ENCODE assay signal across 16 mouse cellular contexts in genomic region chr16:85897854-85898253, GRCm38 (mm10). TPM values are rescaled to one million over a fixed set of nuclear protein-coding genes. Genes with fewer than 3 reads are reported as not detected.
A peak's percentile ranks its signal among the peaks of the same experiment; 100 is the strongest.
DNase-seq lines count a peak whose midpoint lies in the region; ATAC-seq and TF ChIP-seq lines count a peak whose summit lies in the region.
"Had no signal": no experiment of that assay in that cellular context is flagged by ENCODE, and none has a peak within 500 bp of the region (broad histone marks: within the 10 kb centered on the region; RNA-seq: fewer than 3 reads in every experiment).

No protein-coding gene starts in this region.

- 0 out of 4 replicates have a peak overlapping the region, but pooled peaks of 1 of the 2 experiments have one; percentile 12 for H3K27ac ChIP-seq in heart, embryonic 14.5 days (replicated peaks in 1 of 2; ENCODE audit: control insufficient read depth in 1 of 2, insufficient read depth in 1 of 2, low read depth in 2 of 2, low read length in 2 of 2)
- H3K27ac ChIP-seq in lung, embryonic 14.5 days (ENCODE audit: low read depth), result no peak overlapping the region
- H3K27ac ChIP-seq in embryonic fibroblast, embryonic 13.5 days (ENCODE audit: insufficient read depth, low read length), result peak overlapping the region; percentile 48
- H3K27ac ChIP-seq in stomach, embryonic 14.5 days (ENCODE audit: low read length), result no peak overlapping the region
- H3K27ac ChIP-seq: forebrain, embryonic 15.5 days; liver, embryonic 15.5 days had no signal

- WGBS in heart, embryonic 14.5 days, result 87% methylated on average over 3 of the region's 3 CpGs
- 83% methylated on average over 3 of the region's 3 CpGs for WGBS in lung, embryonic 14.5 days
- WGBS in lung, adult 2 months, result 83% methylated on average over 3 of the region's 3 CpGs
- 90% methylated on average over 3 of the region's 3 CpGs for WGBS in stomach, embryonic 14.5 days

- peaks cover 7 to 9% of the 10 kb centered on the region in 2 experiments; a peak in 2 of 4 replicates for H3K4me1 ChIP-seq in heart, embryonic 14.5 days (ENCODE audit: control insufficient read depth in 2 of 2, insufficient read depth in 2 of 2, low read length in 2 of 2)
- peaks cover 9% of the 10 kb centered on the region; the same call in 1 of the 2 replicates for H3K4me1 ChIP-seq in lung, embryonic 14.5 days (ENCODE audit: insufficient read depth)
- H3K4me1 ChIP-seq in lung, adult 2 months (ENCODE audit: control insufficient read depth, insufficient read depth, low read length), result no peaks in the 10 kb centered on the region; the same call in 1 of the 2 replicates
- H3K4me1 ChIP-seq in embryonic fibroblast, embryonic 13.5 days (ENCODE audit: control insufficient read depth, insufficient read depth, low read length), result peaks cover 3% of the 10 kb centered on the region; the same call in 1 of the 2 replicates
- H3K4me1 ChIP-seq in stomach, embryonic 14.5 days (ENCODE audit: control insufficient read depth, insufficient read depth, low read length), result peaks cover 5% of the 10 kb centered on the region; the same call in 1 of the 2 replicates
- H3K4me1 ChIP-seq: liver, embryonic 15.5 days had no signal

- H3K36me3 ChIP-seq in heart, embryonic 14.5 days (ENCODE audit: control insufficient read depth, insufficient read depth, low read length), result no peaks in the 10 kb centered on the region
- H3K36me3 ChIP-seq in lung, embryonic 14.5 days (ENCODE audit: insufficient read depth), result no peaks in the 10 kb centered on the region
- no peaks in the 10 kb centered on the region for H3K36me3 ChIP-seq in stomach, embryonic 14.5 days (ENCODE audit: control insufficient read depth, insufficient read depth, low read length)
- H3K36me3 ChIP-seq: forebrain, embryonic 15.5 days; liver, embryonic 15.5 days had no signal

- DNase-seq in heart, adult 11 months, result no peak
- DNase-seq in lung, embryonic 14.5 days, result no peak
- no peak for DNase-seq in lung, adult 2 months
- DNase-seq in right cerebral cortex, postnatal 25 days, result no peak
- no peak for DNase-seq in thymus, postnatal 10 days (ENCODE audit: low spot score in 2 of 2)
- DNase-seq: cerebellum, adult 18-20 months; kidney, adult 18-20 months; layer of hippocampus, postnatal 36 days; thymus, postnatal 14 days had no signal

- H3K9me3 ChIP-seq in heart, embryonic 14.5 days (ENCODE audit: control insufficient read depth, low read length), result no peaks in the 10 kb centered on the region
- no peaks in the 10 kb centered on the region for H3K9me3 ChIP-seq in lung, embryonic 14.5 days (ENCODE audit: low read depth, low read length)
- no peaks in the 10 kb centered on the region for H3K9me3 ChIP-seq in stomach, embryonic 14.5 days (ENCODE audit: control insufficient read depth, low read depth, low read length)
- H3K9me3 ChIP-seq: forebrain, embryonic 15.5 days; liver, embryonic 15.5 days had no signal

- TF ChIP-seq CTCF in lung, embryonic 14.5 days (IDR thresholded peaks at IDR 0.05; ENCODE audit: low read depth), result no peak
- no peak for TF ChIP-seq CTCF in lung, adult 2 months (IDR thresholded peaks at IDR 0.05; ENCODE audit: insufficient read depth, low read length)
- no peak for TF ChIP-seq CTCF in embryonic fibroblast, embryonic 13.5 days (IDR thresholded peaks at IDR 0.05; ENCODE audit: borderline replicate concordance, insufficient read depth, low read length)

- no peak overlapping the region for H3K9ac ChIP-seq in heart, embryonic 14.5 days (ENCODE audit: low read length)
- no peak overlapping the region for H3K9ac ChIP-seq in lung, embryonic 14.5 days
- no peak overlapping the region for H3K9ac ChIP-seq in stomach, embryonic 14.5 days (replicated peaks; ENCODE audit: low read depth, low read length)
- H3K9ac ChIP-seq: forebrain, embryonic 15.5 days; liver, embryonic 15.5 days had no signal

- H3K4me2 ChIP-seq in heart, embryonic 14.5 days (ENCODE audit: low read length), result peak overlapping the region; percentile 95
- peak overlapping the region; percentile 65 for H3K4me2 ChIP-seq in lung, embryonic 14.5 days
- H3K4me2 ChIP-seq in stomach, embryonic 14.5 days (replicated peaks; ENCODE audit: low read depth, low read length), result peak overlapping the region; percentile 91; the same call in 1 of the 2 replicates
- H3K4me2 ChIP-seq: forebrain, embryonic 15.5 days; liver, embryonic 15.5 days; midbrain, embryonic 11.5 days had no signal

- ATAC-seq in heart, embryonic 14.5 days (ENCODE audit: insufficient number of reproducible peaks, insufficient read depth, low FRiP score, low read depth), result no peak
- ATAC-seq in lung, embryonic 14.5 days (ENCODE audit: insufficient read depth), result no peak
- ATAC-seq in stomach, embryonic 14.5 days (ENCODE audit: insufficient number of reproducible peaks, insufficient read depth, low FRiP score, low read depth), result no peak
- ATAC-seq: forebrain, embryonic 15.5 days had no signal

- no peaks in the 10 kb centered on the region for H3K27me3 ChIP-seq in heart, embryonic 14.5 days (ENCODE audit: control insufficient read depth, insufficient read depth, low read length)
- H3K27me3 ChIP-seq in lung, embryonic 14.5 days (ENCODE audit: insufficient read depth, low read length), result peaks cover 16% of the 10 kb centered on the region; the same call in 1 of the 2 replicates
- H3K27me3 ChIP-seq in stomach, embryonic 14.5 days (ENCODE audit: control insufficient read depth, insufficient read depth, low read length), result no peaks in the 10 kb centered on the region; the same call in 1 of the 2 replicates
- H3K27me3 ChIP-seq: CH12.LX had no signal

- H3K4me3 ChIP-seq in heart, embryonic 14.5 days (ENCODE audit: control insufficient read depth in 1 of 2, insufficient read depth in 1 of 2, low read depth in 1 of 2, low read length in 2 of 2), result peak overlapping the region; percentile 28 to 65; a peak in 3 of 4 replicates
- peak overlapping the region; percentile 48; the same call in 1 of the 2 replicates for H3K4me3 ChIP-seq in lung, embryonic 14.5 days (ENCODE audit: low read depth, low read length)
- H3K4me3 ChIP-seq in lung, adult 2 months (replicated peaks; ENCODE audit: extremely low read depth, low read depth, low read length), result no peak overlapping the region
- peak overlapping the region; percentile 42 for H3K4me3 ChIP-seq in embryonic fibroblast, embryonic 13.5 days (ENCODE audit: insufficient read depth, low read length)
- H3K4me3 ChIP-seq in stomach, embryonic 14.5 days (ENCODE audit: low read depth, low read length), result no peak overlapping the region
- H3K4me3 ChIP-seq: forebrain, embryonic 15.5 days; liver, embryonic 15.5 days had no signal

- no peak for TF ChIP-seq POLR2A in lung, adult 2 months (IDR thresholded peaks at IDR 0.05; ENCODE audit: borderline replicate concordance, extremely low read depth, low read depth, low read length)
- TF ChIP-seq POLR2A in embryonic fibroblast, embryonic 13.5 days (IDR thresholded peaks at IDR 0.05; ENCODE audit: low read depth, low read length), result 0 out of 2 replicates have a peak, but pooled peaks have one; percentile 33

RNA-seq across cellular contexts. Expression of gene Adamts5, which starts 3.8 kb away (rescaled TPM):
- polyA plus RNA-seq in heart, embryonic 14.5 days (2014; fragmentation: Nextera tagmentation; extraction: Ambion mirVana), result 3.0 and 4.0 TPM in 2 replicates
- 3.2 and 3.7 TPM in 2 replicates for polyA plus RNA-seq in lung, embryonic 14.5 days (2014; fragmentation: Nextera tagmentation; extraction: Ambion mirVana)
- 2.2 and 3.1 TPM in 2 replicates for polyA plus RNA-seq in lung, adult 2 months (2012; rRNA removed)
- 18.3 and 27.7 TPM in 2 replicates for polyA plus RNA-seq in embryonic fibroblast, embryonic 13.5 days (2011; ENCODE audit: insufficient read length, low read depth, missing spikeins)
- 2.9 and 3.4 TPM in 2 replicates for polyA plus RNA-seq in stomach, embryonic 14.5 days (2014; fragmentation: Nextera tagmentation; extraction: Ambion mirVana)

Comparison
In these comparisons a context has a peak if more than half of its experiments do, and no peak if none do; other contexts are left out.
1. H3K4me3 ChIP-seq: peak in heart, embryonic 14.5 days (2 of 2), lung, embryonic 14.5 days (single experiment) and embryonic fibroblast, embryonic 13.5 days (single experiment); none in lung, adult 2 months (single experiment) and stomach, embryonic 14.5 days (single experiment).
2. Peak in every context shown above with its lines, with median percentiles within 50 percentile points of each other: H3K4me2 ChIP-seq.